Mouse (Mus musculus): ENCODE measurements at regions not wholly inside any gene's neighbourhood (a gene's known extent, or its start where the extent isn't known, plus 50 kb on each side); places are given as distances from the start of the nearest gene placed in this dataset.

DNA sequence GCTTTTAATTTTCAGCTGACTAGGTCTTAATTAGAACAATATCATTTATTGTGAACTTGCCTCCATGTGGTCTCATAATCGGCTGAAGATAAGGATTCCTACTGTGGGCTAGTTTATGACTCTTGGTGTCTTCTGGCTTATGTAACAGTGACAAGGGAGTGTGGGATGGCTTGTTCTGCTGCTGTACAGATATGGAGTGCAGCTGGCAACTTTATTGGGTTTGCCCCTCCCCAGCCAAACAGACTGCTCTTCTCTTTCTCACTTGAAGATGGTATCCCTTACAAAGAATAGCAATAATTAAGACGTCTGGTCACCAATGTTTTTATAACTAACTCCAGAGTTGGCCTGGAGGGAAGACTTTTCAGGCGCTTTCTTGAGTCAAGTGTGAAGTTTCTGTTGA is 584.8 kb downstream of the Insc start:
- TF ChIP-seq CTCF (IDR thresholded peaks at IDR 0.05) (no peak), EP300 (IDR thresholded peaks at IDR 0.05) (no peak)
